Mouse (Mus musculus) midbrain, embryonic 10.5 days (tissue): ENCODE measurements around the gene Gm11634. TPM values are rescaled to one million over a fixed set of nuclear protein-coding genes. Genes with fewer than 3 reads are reported as not detected.
A peak's percentile ranks its signal among the peaks of the same experiment; 100 is the strongest.

Experiments used
- DNase-seq: peaks from one replicate; pipeline ENCODE4 v3.0.0-alpha.2; 2017; ENCODE audit warnings: low spot score
- H3K27ac ChIP-seq: fragments of 300-500 bp; sonication (generic); replicated peaks from 2 replicates; pipeline ENCODE4 v1.5.1; 2016; ENCODE audit warnings: mild to moderate bottlenecking
- H3K27me3 ChIP-seq: fragments of 300-500 bp; sonication (generic); 2 replicates; pipeline ENCODE4 v1.6.1; 2016; ENCODE audit warnings: low read depth, mild to moderate bottlenecking; ENCODE audit not compliant: poor library complexity, severe bottlenecking
- H3K36me3 ChIP-seq: fragments of 300-500 bp; sonication (generic); 2 replicates; pipeline ENCODE4 v1.6.1; 2016; ENCODE audit warnings: mild to moderate bottlenecking, moderate library complexity
- H3K4me1 ChIP-seq: fragments of 300-500 bp; sonication (generic); 2 replicates; pipeline ENCODE4 v1.6.1; 2016
- H3K4me3 ChIP-seq: fragments of 300-500 bp; sonication (generic); 2 replicates; pipeline ENCODE4 v1.5.1; 2016; ENCODE audit warnings: mild to moderate bottlenecking, moderate library complexity
- H3K9me3 ChIP-seq: fragments of 300-500 bp; sonication (generic); replicated peaks from 2 replicates; pipeline ENCODE4 v1.6.1; 2016; ENCODE audit warnings: mild to moderate bottlenecking
- WGBS: fragments of 180-500 bp; shearing (Covaris S2); methylation state at CpG from one replicate; pipeline ENCODE4 v1.1.7; 2016; 5-methylcytosine and 5-hydroxymethylcytosine counted together
- polyA plus RNA-seq: library from polyadenylated mRNA; unstranded; fragments of >200 nt; fragmentation: Nextera tagmentation; extraction: Ambion mirVana; gene quantifications from 2 replicates; pipeline ENCODE4 v1.2.1, GENCODE M21; 2016

Gene Gm11634
- polyA plus RNA-seq, 1 experiment from 2014 or later, result 0.22 TPM

- H3K4me3 ChIP-seq, result peak within 1 kb of the TSS; percentile 50
- peak; percentile 67 for DNase-seq
- H3K27ac ChIP-seq, result peak within 1 kb of the TSS; percentile 19
- no peaks in the 10 kb centered on the region for H3K27me3 ChIP-seq
- peaks cover 10% of the 10 kb centered on the region for H3K4me1 ChIP-seq
- peaks cover 41% of the 10 kb centered on the region for H3K36me3 ChIP-seq
- 22% methylated on average over 30 of the region's 31 CpGs for WGBS
- no peaks in the 10 kb centered on the region for H3K9me3 ChIP-seq
These were observed 16.7 kb downstream of the Gm11634 start, which contains the start of gene Tmem106a for GRCm38 (mm10) chr11:101582054-101583035. Tmem106a (plus strand) TSS chr11:101582242.

GRCm38 (mm10) chr11:101581081-101581764 is 17.8 kb downstream of the Gm11634 start:
- Histone ChIP-seq H3K27ac (no peak overlapping the region), H3K4me3 (no peak overlapping the region), H3K27me3 (no peaks in the 10 kb centered on the region), H3K4me1 (peaks cover 10% of the 10 kb centered on the region), H3K9me3 (no peaks in the 10 kb centered on the region), H3K36me3 (peaks cover 46% of the 10 kb centered on the region)
- 81% methylated on average over 6 of the region's 6 CpGs for WGBS
- no peak for DNase-seq

- no peak for DNase-seq
- H3K9me3 ChIP-seq, result no peaks in the 10 kb centered on the region
- 79% methylated on average over 6 of the region's 6 CpGs for WGBS
- H3K27ac ChIP-seq, result no peak overlapping the region
- no peaks in the 10 kb centered on the region for H3K4me1 ChIP-seq
- peaks cover 98% of the 10 kb centered on the region for H3K36me3 ChIP-seq
- H3K4me3 ChIP-seq, result no peak overlapping the region
- no peaks in the 10 kb centered on the region for H3K27me3 ChIP-seq
These were observed 22.9 kb downstream of the Gm11634 start for GRCm38 (mm10) chr11:101576116-101576515.

- Histone ChIP-seq H3K36me3 (peaks cover 96% of the 10 kb centered on the region), H3K27me3 (no peaks in the 10 kb centered on the region), H3K9me3 (no peaks in the 10 kb centered on the region), H3K27ac (no peak overlapping the region), H3K4me3 (no peak overlapping the region), H3K4me1 (no peaks in the 10 kb centered on the region)
- DNase-seq, result no peak
- WGBS, result 79% methylated on average over 3 of the region's 3 CpGs
These were observed 30.6 kb downstream of the Gm11634 start for GRCm38 (mm10) chr11:101568421-101568820.

- Histone ChIP-seq H3K4me1 (no peaks in the 10 kb centered on the region), H3K4me3 (no peak overlapping the region), H3K27ac (no peak overlapping the region), H3K9me3 (no peaks in the 10 kb centered on the region), H3K27me3 (no peaks in the 10 kb centered on the region), H3K36me3 (peaks cover 89% of the 10 kb centered on the region)
- WGBS, result 48% methylated on average over 5 of the region's 5 CpGs
- DNase-seq, result peak; percentile 46
These were observed 36.7 kb downstream of the Gm11634 start for GRCm38 (mm10) chr11:101562391-101562790.

- Histone ChIP-seq H3K4me1 (peaks cover 12% of the 10 kb centered on the region), H3K4me3 (no peak overlapping the region), H3K27me3 (no peaks in the 10 kb centered on the region), H3K27ac (no peak overlapping the region), H3K9me3 (no peaks in the 10 kb centered on the region), H3K36me3 (peaks cover 61% of the 10 kb centered on the region)
- DNase-seq, result no peak
- WGBS, result 92% methylated on average over 2 of the region's 2 CpGs
These were observed 42.1 kb downstream of the Gm11634 start for GRCm38 (mm10) chr11:101556954-101557353.

- Histone ChIP-seq H3K27ac (no peak overlapping the region), H3K9me3 (no peaks in the 10 kb centered on the region), H3K36me3 (peaks cover 61% of the 10 kb centered on the region), H3K4me3 (no peak overlapping the region), H3K4me1 (peaks cover 12% of the 10 kb centered on the region), H3K27me3 (no peaks in the 10 kb centered on the region)
- WGBS, result 91% methylated on average over 7 of the region's 7 CpGs
- DNase-seq, result no peak
These were observed 42.5 kb downstream of the Gm11634 start for GRCm38 (mm10) chr11:101556541-101556940.

GRCm38 (mm10) chr11:101553354-101553930 is 45.6 kb downstream of the Gm11634 start:
- Histone ChIP-seq H3K4me1 (peaks cover 26% of the 10 kb centered on the region), H3K27me3 (no peaks in the 10 kb centered on the region), H3K4me3 (peak overlapping the region; percentile 72), H3K9me3 (no peaks in the 10 kb centered on the region), H3K27ac (peak overlapping the region; percentile 98), H3K36me3 (peaks cover 47% of the 10 kb centered on the region)
- DNase-seq, result no peak
- 30% methylated on average over 8 of the region's 8 CpGs for WGBS

GRCm38 (mm10) chr11:101552476-101553300 is 46.4 kb downstream of the Gm11634 start:
- peak overlapping the region; percentile 72 for H3K4me3 ChIP-seq
- H3K9me3 ChIP-seq, result no peaks in the 10 kb centered on the region
- H3K36me3 ChIP-seq, result peaks cover 47% of the 10 kb centered on the region
- H3K27me3 ChIP-seq, result no peaks in the 10 kb centered on the region
- H3K27ac ChIP-seq, result peak overlapping the region; percentile 98
- under 1% methylated on average over 37 of the region's 37 CpGs for WGBS
- peaks cover 26% of the 10 kb centered on the region for H3K4me1 ChIP-seq
- DNase-seq, result peak; percentile 97

- H3K27ac ChIP-seq, result peak within 1 kb of the TSS; percentile 98
- H3K4me3 ChIP-seq, result peak within 1 kb of the TSS; percentile 72
- no peaks in the 10 kb centered on the region for H3K9me3 ChIP-seq
- H3K36me3 ChIP-seq, result peaks cover 47% of the 10 kb centered on the region
- WGBS, result under 1% methylated on average over 43 of the region's 43 CpGs
- H3K27me3 ChIP-seq, result no peaks in the 10 kb centered on the region
- H3K4me1 ChIP-seq, result peaks cover 26% of the 10 kb centered on the region
- DNase-seq, result peak; percentile 97
These were observed 47.1 kb downstream of the Gm11634 start, which contains the start of the genes Brca1 and Nbr1 for GRCm38 (mm10) chr11:101551751-101552475. Brca1 (minus strand) TSS chr11:101551955. Nbr1 (plus strand) TSS chr11:101552149.

- peaks cover 57% of the 10 kb centered on the region for H3K36me3 ChIP-seq
- DNase-seq, result no peak
- no peaks in the 10 kb centered on the region for H3K9me3 ChIP-seq
- no peak overlapping the region for H3K4me3 ChIP-seq
- H3K4me1 ChIP-seq, result peaks cover 17% of the 10 kb centered on the region
- H3K27ac ChIP-seq, result no peak overlapping the region
- H3K27me3 ChIP-seq, result no peaks in the 10 kb centered on the region
These were observed 50.5 kb downstream of the Gm11634 start for GRCm38 (mm10) chr11:101548526-101548925.
